Mouse (Mus musculus) cerebellum, adult 2 months (tissue): ENCODE results near the gene Krtap1-3.

Experiments
- CTCF ChIP-seq: fragments of 200-500 bp; IDR thresholded peaks from 2 replicates; pipeline ENCODE4 v1.5.1; 2011; ENCODE audit warnings: low read depth, mild to moderate bottlenecking, control low read depth, low read length, moderate library complexity, borderline replicate concordance; ENCODE audit not compliant: insufficient read depth
- POLR2A ChIP-seq: fragments of 200-500 bp; IDR thresholded peaks from 2 replicates; pipeline ENCODE4 v1.6.1; 2011; ENCODE audit warnings: low read length, control low read depth, borderline replicate concordance; ENCODE audit not compliant: insufficient read depth

GRCm38 (mm10) chr11:99609126-99609525 lies 18.0 kb upstream of the Krtap1-3 start:
- no peak for TF ChIP-seq POLR2A
- TF ChIP-seq CTCF: no peak
